Mouse (Mus musculus): ENCODE measurements at regions not wholly inside any gene's neighbourhood (a gene's known extent, or its start where the extent isn't known, plus 50 kb on each side); places are given as distances from the start of the nearest gene placed in this dataset.

DNA sequence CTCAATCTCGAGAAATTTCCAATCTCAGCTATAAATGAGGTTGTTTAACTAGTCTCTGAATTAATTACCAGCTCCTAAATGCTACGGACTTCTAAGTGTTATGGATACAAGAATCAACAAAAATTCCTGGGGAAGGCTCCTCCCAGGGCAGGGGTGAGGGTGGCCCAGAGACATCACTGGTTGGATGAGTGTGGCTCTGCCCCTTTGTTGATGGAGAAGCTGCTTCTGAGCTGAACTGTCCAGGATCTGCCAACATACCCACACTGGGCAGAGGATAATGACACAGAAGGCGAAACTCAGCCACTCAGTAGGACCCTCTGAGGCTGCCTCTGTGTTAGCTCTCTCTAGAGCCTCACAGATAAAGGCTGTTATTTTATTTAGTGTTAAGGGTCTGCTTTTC, 449.0 kb downstream of the Sox2 start:
- H3K4me3 ChIP-seq (ENCODE audit: low read depth, low read length) = no peak overlapping the region
- H3K27ac ChIP-seq (ENCODE audit: low read depth, low read length) = no peak overlapping the region
- 67% methylated on average over 3 of the region's 3 CpGs for WGBS
- no peaks in the 10 kb centered on the region for H3K27me3 ChIP-seq (ENCODE audit: control insufficient read depth, insufficient read depth, low read length)
- H3K9me3 ChIP-seq (ENCODE audit: control insufficient read depth, low read length) = no peaks in the 10 kb centered on the region
- DNase-seq (ENCODE audit: low spot score, missing footprints) (peak; percentile 88), ATAC-seq (ENCODE audit: low FRiP score) (no peak)
- no peak overlapping the region for H3K4me2 ChIP-seq
- no peaks in the 10 kb centered on the region for H3K36me3 ChIP-seq (ENCODE audit: control insufficient read depth, insufficient read depth, low read length)
- no peak overlapping the region for H3K9ac ChIP-seq (ENCODE audit: low read length)
- peaks cover 34% of the 10 kb centered on the region for H3K4me1 ChIP-seq (ENCODE audit: control insufficient read depth, insufficient read depth, low read length)

- peaks cover 37% of the 10 kb centered on the region for H3K4me1 ChIP-seq (ENCODE audit: control insufficient read depth, insufficient read depth, low read length)
- no peaks in the 10 kb centered on the region for H3K36me3 ChIP-seq (ENCODE audit: control insufficient read depth, insufficient read depth, low read length)
- ATAC-seq (ENCODE audit: low FRiP score) (no peak), DNase-seq (ENCODE audit: low spot score, missing footprints) (peak; percentile 81)
- no peak overlapping the region for H3K4me3 ChIP-seq (ENCODE audit: low read depth, low read length)
- no peak overlapping the region for H3K9ac ChIP-seq (ENCODE audit: low read length)
- no peak overlapping the region for H3K27ac ChIP-seq (ENCODE audit: low read depth, low read length)
- no peak overlapping the region for H3K4me2 ChIP-seq
- H3K9me3 ChIP-seq (ENCODE audit: control insufficient read depth, low read length) = no peaks in the 10 kb centered on the region
- no peaks in the 10 kb centered on the region; the same call in 1 of the 2 replicates for H3K27me3 ChIP-seq (ENCODE audit: control insufficient read depth, insufficient read depth, low read length)
- 72% methylated on average over 10 of the region's 10 CpGs for WGBS
Measured at GRCm38 (mm10) chr3:35099876-35100420, 449.7 kb downstream of the Sox2 start.

GRCm38 (mm10) chr3:35101286-35101685, 451.1 kb downstream of the Sox2 start:
- DNase-seq (ENCODE audit: low spot score, missing footprints) (no peak), ATAC-seq (ENCODE audit: low FRiP score) (no peak)
- Histone ChIP-seq H3K4me1 (ENCODE audit: control insufficient read depth, insufficient read depth, low read length) (peaks cover 37% of the 10 kb centered on the region), H3K27ac (ENCODE audit: low read depth, low read length) (no peak overlapping the region), H3K4me3 (ENCODE audit: low read depth, low read length) (no peak overlapping the region), H3K27me3 (ENCODE audit: control insufficient read depth, insufficient read depth, low read length) (no peaks in the 10 kb centered on the region; the same call in 1 of the 2 replicates), H3K9me3 (ENCODE audit: control insufficient read depth, low read length) (no peaks in the 10 kb centered on the region), H3K9ac (ENCODE audit: low read length) (no peak overlapping the region), H3K36me3 (ENCODE audit: control insufficient read depth, insufficient read depth, low read length) (no peaks in the 10 kb centered on the region), H3K4me2 (no peak overlapping the region)
- 66% methylated on average over 8 of the region's 8 CpGs for WGBS

DNA sequence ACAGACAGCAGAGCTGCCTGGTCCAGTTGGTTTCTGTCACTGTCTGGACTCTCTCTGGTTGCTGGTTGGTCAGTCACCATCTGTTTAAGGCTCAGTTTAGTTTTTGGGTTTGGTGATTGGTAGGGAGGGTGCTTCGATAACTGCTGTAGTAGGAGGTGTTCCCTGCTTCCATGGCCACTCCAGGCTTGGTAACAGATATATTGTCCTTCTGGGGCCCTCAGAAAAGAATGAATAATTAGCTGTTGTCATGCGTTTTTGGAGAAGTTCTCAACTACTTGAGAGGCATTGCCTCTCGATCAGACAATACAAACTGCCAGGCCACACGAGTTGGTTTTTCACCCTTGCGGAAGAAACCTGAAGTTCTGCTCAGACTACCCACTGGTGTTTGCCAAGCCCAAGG, 451.7 kb downstream of the Sox2 start:
- no peak for ATAC-seq (ENCODE audit: low FRiP score)
- peak; percentile 91 for DNase-seq (ENCODE audit: low spot score, missing footprints)
- H3K9me3 ChIP-seq (ENCODE audit: control insufficient read depth, low read length) = no peaks in the 10 kb centered on the region
- H3K36me3 ChIP-seq (ENCODE audit: control insufficient read depth, insufficient read depth, low read length) = no peaks in the 10 kb centered on the region
- no peak overlapping the region for H3K4me3 ChIP-seq (ENCODE audit: low read depth, low read length)
- H3K27ac ChIP-seq (ENCODE audit: low read depth, low read length) = peak overlapping the region; percentile 2
- H3K4me2 ChIP-seq = no peak overlapping the region
- H3K9ac ChIP-seq (ENCODE audit: low read length) = peak overlapping the region; percentile 31; the same call in 1 of the 2 replicates
- WGBS = 35% methylated on average over 5 of the region's 5 CpGs
- peaks cover 37% of the 10 kb centered on the region for H3K4me1 ChIP-seq (ENCODE audit: control insufficient read depth, insufficient read depth, low read length)
- no peaks in the 10 kb centered on the region; the same call in 1 of the 2 replicates for H3K27me3 ChIP-seq (ENCODE audit: control insufficient read depth, insufficient read depth, low read length)

- Histone ChIP-seq H3K4me2 (no peak overlapping the region), H3K4me1 (ENCODE audit: control insufficient read depth, insufficient read depth, low read length) (peaks cover 37% of the 10 kb centered on the region), H3K27me3 (ENCODE audit: control insufficient read depth, insufficient read depth, low read length) (no peaks in the 10 kb centered on the region; the same call in 1 of the 2 replicates), H3K9ac (ENCODE audit: low read length) (peak overlapping the region; percentile 31), H3K9me3 (ENCODE audit: control insufficient read depth, low read length) (no peaks in the 10 kb centered on the region), H3K27ac (ENCODE audit: low read depth, low read length) (peak overlapping the region; percentile 4), H3K36me3 (ENCODE audit: control insufficient read depth, insufficient read depth, low read length) (no peaks in the 10 kb centered on the region), H3K4me3 (ENCODE audit: low read depth, low read length) (no peak overlapping the region)
- DNase-seq (ENCODE audit: low spot score, missing footprints) = peak; percentile 96
- ATAC-seq (ENCODE audit: low FRiP score) = peak; percentile 81
- 27% methylated on average over 13 of the region's 13 CpGs for WGBS
Measured at GRCm38 (mm10) chr3:35102715-35103591, 452.7 kb downstream of the Sox2 start.

DNA sequence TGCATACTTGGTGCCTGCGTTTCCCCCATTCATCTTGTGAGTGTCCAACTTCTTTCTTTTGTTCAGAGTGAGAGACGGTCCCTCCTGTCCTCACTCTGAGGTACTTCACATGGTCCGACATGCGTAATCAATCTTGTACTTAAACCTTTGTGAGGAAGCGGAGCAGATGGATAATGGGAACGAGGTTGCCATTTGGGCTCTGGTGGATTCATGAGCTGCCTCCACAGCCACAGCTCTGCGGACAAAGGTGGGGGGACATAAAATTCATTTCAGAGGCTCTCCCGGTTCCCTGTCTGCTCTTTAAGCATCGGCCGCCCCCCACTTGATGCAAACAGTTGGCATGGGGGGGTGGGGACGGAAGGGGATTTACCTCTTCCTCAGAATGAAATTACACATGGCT, 454.7 kb downstream of the Sox2 start:
- Histone ChIP-seq H3K9ac (ENCODE audit: low read length) (no peak overlapping the region), H3K4me1 (ENCODE audit: control insufficient read depth, insufficient read depth, low read length) (peaks cover 34% of the 10 kb centered on the region), H3K27me3 (ENCODE audit: control insufficient read depth, insufficient read depth, low read length) (no peaks in the 10 kb centered on the region; the same call in 1 of the 2 replicates), H3K36me3 (ENCODE audit: control insufficient read depth, insufficient read depth, low read length) (no peaks in the 10 kb centered on the region), H3K4me2 (no peak overlapping the region), H3K9me3 (ENCODE audit: control insufficient read depth, low read length) (no peaks in the 10 kb centered on the region), H3K27ac (ENCODE audit: low read depth, low read length) (no peak overlapping the region), H3K4me3 (ENCODE audit: low read depth, low read length) (no peak overlapping the region)
- DNase-seq (ENCODE audit: low spot score, missing footprints) = peak; percentile 85
- 61% methylated on average over 11 of the region's 11 CpGs for WGBS
- no peak for ATAC-seq (ENCODE audit: low FRiP score)

- no peaks in the 10 kb centered on the region for H3K36me3 ChIP-seq (ENCODE audit: control insufficient read depth, insufficient read depth, low read length)
- no peak overlapping the region for H3K27ac ChIP-seq (ENCODE audit: low read depth, low read length)
- no peaks in the 10 kb centered on the region; the same call in 1 of the 2 replicates for H3K27me3 ChIP-seq (ENCODE audit: control insufficient read depth, insufficient read depth, low read length)
- H3K4me1 ChIP-seq (ENCODE audit: control insufficient read depth, insufficient read depth, low read length) = peaks cover 30% of the 10 kb centered on the region
- H3K4me3 ChIP-seq (ENCODE audit: low read depth, low read length) = no peak overlapping the region
- H3K4me2 ChIP-seq = no peak overlapping the region
- DNase-seq (ENCODE audit: low spot score, missing footprints) = no peak
- 88% methylated on average over 7 of the region's 7 CpGs for WGBS
- ATAC-seq (ENCODE audit: low FRiP score) = no peak
- no peaks in the 10 kb centered on the region for H3K9me3 ChIP-seq (ENCODE audit: control insufficient read depth, low read length)
- H3K9ac ChIP-seq (ENCODE audit: low read length) = no peak overlapping the region
Measured at GRCm38 (mm10) chr3:35106097-35106496, 455.9 kb downstream of the Sox2 start.

GRCm38 (mm10) chr3:35133477-35133876, 483.3 kb downstream of the Sox2 start:
- Histone ChIP-seq H3K4me3 (ENCODE audit: low read depth, low read length) (no peak overlapping the region), H3K36me3 (ENCODE audit: control insufficient read depth, insufficient read depth, low read length) (no peaks in the 10 kb centered on the region), H3K27me3 (ENCODE audit: control insufficient read depth, insufficient read depth, low read length) (no peaks in the 10 kb centered on the region), H3K4me1 (ENCODE audit: control insufficient read depth, insufficient read depth, low read length) (no peaks in the 10 kb centered on the region), H3K4me2 (no peak overlapping the region), H3K9me3 (ENCODE audit: control insufficient read depth, low read length) (no peaks in the 10 kb centered on the region), H3K9ac (ENCODE audit: low read length) (no peak overlapping the region), H3K27ac (ENCODE audit: low read depth, low read length) (no peak overlapping the region)
- ATAC-seq (ENCODE audit: low FRiP score) (no peak), DNase-seq (ENCODE audit: low spot score, missing footprints) (no peak)
- 86% methylated on average over 3 of the region's 3 CpGs for WGBS

DNA sequence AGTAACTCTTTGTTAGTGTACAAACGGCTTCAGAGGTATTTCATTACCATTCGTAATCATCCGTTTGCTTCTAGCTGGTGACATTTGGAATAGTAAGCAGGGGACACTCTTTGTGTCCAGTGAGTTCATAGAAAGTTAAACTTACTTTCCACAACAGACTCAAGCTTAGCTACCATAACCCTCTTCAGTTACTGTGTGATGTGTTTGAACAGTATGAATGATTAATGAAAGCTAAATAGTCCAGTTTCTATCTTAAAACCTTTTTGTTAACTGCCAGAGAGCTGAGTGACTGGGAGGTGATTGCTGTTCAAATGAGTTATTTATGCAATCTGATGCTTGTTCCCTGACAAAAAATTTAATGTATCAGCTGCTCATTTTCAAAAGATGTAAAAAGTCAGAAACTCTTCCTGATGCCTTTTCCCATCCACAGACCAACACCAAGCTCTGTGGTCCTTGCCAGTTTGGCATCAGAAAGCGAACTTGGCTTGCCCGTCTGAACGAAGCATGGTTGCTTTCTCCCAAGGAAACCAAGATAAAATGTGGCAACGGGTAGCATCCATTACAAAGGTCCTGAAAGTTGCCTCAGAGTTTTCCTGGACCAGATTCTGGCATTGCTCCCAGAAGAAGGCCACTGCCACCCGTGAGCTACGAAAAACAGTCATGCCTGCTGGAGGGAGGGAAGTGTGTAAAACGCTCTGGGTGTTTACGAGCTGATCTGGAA, 491.5 kb downstream of the Sox2 start:
- DNase-seq (ENCODE audit: low spot score, missing footprints) (no peak), ATAC-seq (ENCODE audit: low FRiP score) (no peak)
- H3K9ac ChIP-seq (ENCODE audit: low read length) = no peak overlapping the region
- no peak overlapping the region for H3K4me3 ChIP-seq (ENCODE audit: low read depth, low read length)
- H3K9me3 ChIP-seq (ENCODE audit: control insufficient read depth, low read length) = no peaks in the 10 kb centered on the region; the same call in 1 of the 2 replicates
- no peak overlapping the region for H3K27ac ChIP-seq (ENCODE audit: low read depth, low read length)
- no peaks in the 10 kb centered on the region for H3K4me1 ChIP-seq (ENCODE audit: control insufficient read depth, insufficient read depth, low read length)
- H3K36me3 ChIP-seq (ENCODE audit: control insufficient read depth, insufficient read depth, low read length) = no peaks in the 10 kb centered on the region
- WGBS = 84% methylated on average over 11 of the region's 11 CpGs
- H3K4me2 ChIP-seq = no peak overlapping the region
- H3K27me3 ChIP-seq (ENCODE audit: control insufficient read depth, insufficient read depth, low read length) = no peaks in the 10 kb centered on the region

Measured in midbrain, embryonic 11.5 days (tissue).